Mouse (Mus musculus): Measurements from ENCODE around the gene 1110059E24Rik. TPM values are rescaled to one million over a fixed set of nuclear protein-coding genes. Genes with fewer than 3 reads are reported as not detected.

The 1110059E24Rik gene
- total RNA-seq, 1 experiment from 2014 or later = 172 TPM

- ATAC-seq (ENCODE audit: extremely low read depth, insufficient number of reproducible peaks, low FRiP score, poor library complexity, severe bottlenecking) = no peak
Measured at GRCm38 (mm10) chr19:21585868-21586267, 66.9 kb downstream of the 1110059E24Rik start.

GRCm38 (mm10) chr19:21583986-21584385 is 68.8 kb downstream of the 1110059E24Rik start:
- ATAC-seq (ENCODE audit: extremely low read depth, insufficient number of reproducible peaks, low FRiP score, poor library complexity, severe bottlenecking) = no peak

DNA sequence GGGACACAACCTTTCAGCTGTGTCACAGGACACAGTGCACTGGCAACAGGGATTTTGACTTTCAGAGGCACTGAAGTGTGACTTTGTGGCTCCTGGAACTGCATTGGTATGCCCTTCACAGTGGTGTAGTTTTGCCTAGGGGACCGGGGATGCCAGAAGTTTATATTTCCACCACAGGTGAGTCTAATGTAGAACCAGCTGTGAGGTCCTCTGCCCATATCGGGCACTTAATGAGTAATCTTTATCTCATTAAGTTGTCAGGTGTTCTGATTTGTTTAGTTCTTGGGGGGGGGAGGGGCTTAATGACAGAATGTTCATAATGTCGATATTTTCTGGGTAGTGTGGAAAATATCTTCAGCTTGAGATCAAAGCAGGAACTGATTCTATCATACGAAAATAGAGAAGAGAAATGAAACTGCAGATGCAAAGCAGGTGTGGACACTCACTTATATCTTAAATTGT is 69.2 kb downstream of the 1110059E24Rik start:
- ATAC-seq (ENCODE audit: extremely low read depth, insufficient number of reproducible peaks, low FRiP score, poor library complexity, severe bottlenecking) = peak; percentile 73

GRCm38 (mm10) chr19:21581404-21581803 is 71.4 kb downstream of the 1110059E24Rik start:
- ATAC-seq (ENCODE audit: extremely low read depth, insufficient number of reproducible peaks, low FRiP score, poor library complexity, severe bottlenecking) = no peak

DNA sequence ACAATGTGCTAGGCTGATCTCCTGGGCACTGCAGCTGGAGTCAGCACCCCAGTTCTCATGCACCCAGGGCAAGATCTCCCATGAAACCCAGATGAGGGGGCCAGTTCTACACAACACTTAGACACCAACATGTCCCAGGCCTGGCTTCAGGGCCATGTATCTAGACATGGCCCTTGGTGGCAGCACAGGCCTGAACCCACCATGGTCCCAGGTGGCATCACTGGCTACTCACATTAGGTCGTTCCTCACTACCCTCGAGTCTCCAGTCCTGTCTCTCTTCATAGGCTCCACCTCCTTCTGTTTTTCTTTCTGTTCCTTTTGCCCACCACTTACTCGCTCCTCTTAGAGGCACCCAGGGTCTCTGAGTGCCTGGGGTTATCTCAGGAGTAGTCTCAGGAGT is 72.9 kb downstream of the 1110059E24Rik start:
- ATAC-seq (ENCODE audit: extremely low read depth, insufficient number of reproducible peaks, low FRiP score, poor library complexity, severe bottlenecking) = no peak

DNA sequence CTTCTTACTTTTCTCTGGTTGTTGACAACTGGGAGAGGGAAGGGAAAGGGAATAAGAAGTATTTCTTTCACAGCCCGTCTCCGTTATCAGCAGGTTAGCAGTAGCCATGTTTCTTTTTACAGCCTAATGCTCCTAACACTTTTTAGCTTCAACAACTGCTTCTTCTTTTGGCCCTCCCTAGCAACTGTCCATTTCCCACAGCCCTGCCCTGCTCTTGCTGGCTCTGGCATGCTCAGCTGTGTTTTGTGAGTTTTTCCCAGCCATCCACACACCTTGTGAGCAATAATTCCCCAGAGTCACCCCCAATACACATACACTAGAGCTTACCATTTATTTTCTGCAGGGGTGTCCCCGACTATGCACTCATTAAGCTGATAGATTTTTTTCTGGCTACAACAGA is 75.3 kb downstream of the 1110059E24Rik start:
- ATAC-seq (ENCODE audit: extremely low read depth, insufficient number of reproducible peaks, low FRiP score, poor library complexity, severe bottlenecking) = no peak

DNA sequence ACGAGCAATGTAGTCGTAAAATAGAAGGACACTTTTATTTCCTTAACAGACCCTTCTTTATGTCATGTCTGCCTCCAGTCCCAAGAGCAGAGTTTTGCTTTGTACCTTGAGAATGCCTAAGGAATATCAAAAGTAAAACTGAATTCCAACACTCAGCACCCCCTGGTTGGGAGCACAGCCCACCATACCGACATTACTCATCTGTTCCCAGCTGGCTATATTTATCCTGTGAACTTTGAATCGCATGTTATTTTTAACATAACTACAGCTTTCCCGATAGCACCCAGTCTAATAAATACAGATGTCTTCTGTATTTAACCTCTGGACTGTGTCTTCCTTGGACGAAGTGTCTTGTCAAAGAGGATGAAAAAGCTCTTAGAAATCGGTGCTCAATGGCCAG is 80.8 kb downstream of the 1110059E24Rik start:
- no peak for ATAC-seq (ENCODE audit: extremely low read depth, insufficient number of reproducible peaks, low FRiP score, poor library complexity, severe bottlenecking)

GRCm38 (mm10) chr19:21571223-21571980 is 81.4 kb downstream of the 1110059E24Rik start:
- ATAC-seq (ENCODE audit: extremely low read depth, insufficient number of reproducible peaks, low FRiP score, poor library complexity, severe bottlenecking) = peak; percentile 90

DNA sequence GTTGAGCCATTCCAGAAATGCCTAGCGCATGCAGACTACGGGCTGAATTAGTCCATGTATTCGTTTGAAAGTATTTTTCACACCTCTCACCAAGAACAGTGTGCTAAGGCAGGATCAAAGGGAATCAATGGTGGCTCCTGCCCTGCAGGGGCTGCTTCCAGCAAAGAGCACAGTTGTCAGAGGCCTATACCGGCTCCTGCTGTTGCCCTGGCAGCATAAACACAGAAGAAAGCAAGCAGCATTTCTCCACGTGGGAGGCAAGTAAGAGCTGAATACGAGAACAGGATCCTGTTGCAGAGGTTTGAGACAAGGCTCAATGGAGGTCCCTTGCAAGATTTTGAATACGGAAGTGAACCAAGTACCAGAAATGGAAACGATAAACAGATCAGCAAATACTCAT is 82.0 kb downstream of the 1110059E24Rik start:
- no peak for ATAC-seq (ENCODE audit: extremely low read depth, insufficient number of reproducible peaks, low FRiP score, poor library complexity, severe bottlenecking)

GRCm38 (mm10) chr19:21568528-21569185 is 84.1 kb downstream of the 1110059E24Rik start:
- ATAC-seq (ENCODE audit: extremely low read depth, insufficient number of reproducible peaks, low FRiP score, poor library complexity, severe bottlenecking) = no peak

DNA sequence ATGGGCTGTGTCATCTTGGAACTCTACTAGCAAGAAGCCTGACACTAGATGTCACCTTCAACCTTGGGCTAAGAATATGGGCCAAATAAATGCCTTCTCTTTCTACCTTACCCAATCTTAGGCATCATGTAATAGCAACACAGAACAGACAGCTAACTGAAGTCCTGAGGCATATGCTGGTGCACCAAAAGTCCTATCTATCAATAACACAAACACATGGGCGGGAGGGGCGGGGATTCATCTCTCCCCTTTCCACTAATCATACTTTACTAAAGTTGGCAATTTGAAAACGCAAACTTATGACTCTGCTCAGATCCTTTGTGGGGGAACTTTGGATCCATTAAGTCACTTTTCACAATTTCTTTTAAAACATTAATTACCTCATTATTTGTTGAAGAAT is 84.8 kb downstream of the 1110059E24Rik start:
- no peak for ATAC-seq (ENCODE audit: extremely low read depth, insufficient number of reproducible peaks, low FRiP score, poor library complexity, severe bottlenecking)

- no peak for ATAC-seq (ENCODE audit: extremely low read depth, insufficient number of reproducible peaks, low FRiP score, poor library complexity, severe bottlenecking)
Measured at GRCm38 (mm10) chr19:21566484-21566883, 86.3 kb downstream of the 1110059E24Rik start.

GRCm38 (mm10) chr19:21564461-21564797 is 88.3 kb downstream of the 1110059E24Rik start:
- no peak for ATAC-seq (ENCODE audit: extremely low read depth, insufficient number of reproducible peaks, low FRiP score, poor library complexity, severe bottlenecking)

DNA sequence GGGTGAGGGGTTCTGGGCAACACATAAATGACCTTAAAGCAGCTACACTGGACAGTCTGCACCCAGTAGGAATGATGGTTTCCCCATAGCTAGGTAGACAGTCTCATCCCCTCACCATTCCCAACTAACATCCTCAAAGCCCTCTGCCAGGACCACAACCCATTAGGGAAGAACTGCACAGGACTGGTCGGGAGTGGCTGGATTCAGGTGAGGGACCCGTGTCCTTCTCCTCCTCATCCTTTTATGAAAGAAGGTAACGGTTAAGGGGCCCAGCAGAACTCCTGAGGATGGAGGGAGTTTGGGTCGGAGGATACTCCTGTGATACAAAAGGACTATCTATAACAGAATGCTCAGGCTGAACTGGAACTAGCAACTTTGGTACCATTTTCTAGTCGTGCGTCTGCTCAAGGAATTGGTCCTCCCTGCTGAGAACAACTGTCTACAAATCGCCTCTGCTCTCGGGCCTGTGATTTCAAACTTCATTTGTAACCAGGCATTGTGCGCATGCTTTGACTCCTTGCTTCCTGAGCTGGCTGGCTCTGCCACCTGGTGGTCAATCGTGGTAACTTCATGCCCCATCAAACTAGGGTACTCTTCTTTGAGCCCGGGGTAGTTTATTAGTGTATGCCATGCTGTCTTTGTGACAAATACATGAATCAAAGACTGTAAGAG is 88.9 kb downstream of the 1110059E24Rik start:
- peak; percentile 93 for ATAC-seq (ENCODE audit: extremely low read depth, insufficient number of reproducible peaks, low FRiP score, poor library complexity, severe bottlenecking)

DNA sequence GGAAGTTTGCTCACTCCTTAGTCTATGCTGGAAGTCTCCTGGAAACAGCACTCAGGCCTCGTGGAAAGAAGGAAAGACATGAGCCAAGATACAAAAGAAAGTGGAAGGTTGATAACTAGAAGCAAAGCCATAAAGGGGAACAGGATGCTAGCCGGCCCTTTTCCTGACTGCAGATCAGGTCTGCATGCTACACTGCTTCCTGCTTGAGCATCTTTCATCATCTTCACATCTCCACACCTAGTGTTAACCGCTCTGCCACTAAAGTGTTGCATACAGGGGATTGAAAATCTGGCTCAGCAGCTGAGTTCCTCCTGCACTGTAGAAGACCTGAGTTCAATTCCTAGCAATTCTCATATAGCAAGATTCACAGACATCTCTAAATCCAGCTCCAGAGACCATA is 89.8 kb downstream of the 1110059E24Rik start:
- no peak for ATAC-seq (ENCODE audit: extremely low read depth, insufficient number of reproducible peaks, low FRiP score, poor library complexity, severe bottlenecking)

- no peak for ATAC-seq (ENCODE audit: extremely low read depth, insufficient number of reproducible peaks, low FRiP score, poor library complexity, severe bottlenecking)
Measured at GRCm38 (mm10) chr19:21552801-21553200, 100.0 kb downstream of the 1110059E24Rik start.

DNA sequence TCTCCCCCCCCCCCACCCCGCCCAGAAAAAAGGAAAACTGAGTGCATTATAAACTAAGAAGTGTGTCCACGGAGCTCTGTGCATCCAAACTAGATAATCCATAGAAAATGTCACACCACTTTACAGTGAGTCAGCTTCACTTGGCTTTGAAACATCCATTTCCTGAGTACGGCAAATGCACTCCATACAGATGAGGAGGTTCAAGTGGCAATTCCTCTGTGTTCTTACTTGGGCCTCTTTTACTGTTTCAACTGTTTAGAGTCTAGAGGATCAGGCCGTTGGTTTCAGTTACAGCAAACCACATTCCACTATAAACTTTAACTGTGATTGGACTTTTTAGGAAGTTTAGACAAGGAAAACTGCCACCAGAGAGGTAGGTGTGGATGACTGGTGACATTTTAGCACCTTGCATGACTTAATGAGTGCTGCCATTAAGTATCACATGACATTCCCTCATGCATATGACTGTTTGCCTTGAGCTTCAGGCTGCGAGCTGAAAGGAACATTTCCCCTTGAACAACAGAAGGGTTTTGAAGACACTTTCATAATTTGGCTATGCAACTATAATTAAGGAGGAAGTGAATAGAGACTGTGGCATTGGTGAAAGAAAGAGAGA is 100.7 kb downstream of the 1110059E24Rik start:
- no peak for ATAC-seq (ENCODE audit: extremely low read depth, insufficient number of reproducible peaks, low FRiP score, poor library complexity, severe bottlenecking)

- no peak for ATAC-seq (ENCODE audit: extremely low read depth, insufficient number of reproducible peaks, low FRiP score, poor library complexity, severe bottlenecking)
Measured at GRCm38 (mm10) chr19:21549713-21550112, 103.1 kb downstream of the 1110059E24Rik start.

DNA sequence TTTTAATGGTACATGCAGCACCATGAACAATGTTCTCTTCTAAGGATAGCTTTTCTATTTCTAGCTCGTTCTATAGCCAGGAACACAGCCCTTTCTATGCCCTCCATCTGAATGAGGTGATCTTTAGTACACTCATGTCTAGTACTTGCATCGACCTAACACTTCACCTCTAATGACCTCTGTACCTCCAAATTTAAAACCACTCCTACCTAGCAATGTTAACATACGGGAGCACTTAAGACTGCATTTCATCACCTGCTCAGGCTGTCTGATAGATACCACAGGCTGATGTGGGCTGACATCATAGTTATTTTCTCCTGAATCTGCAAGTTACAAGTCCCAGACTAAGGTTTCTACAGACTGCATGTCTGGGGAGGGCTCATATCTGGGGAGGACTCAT is 103.8 kb downstream of the 1110059E24Rik start:
- ATAC-seq (ENCODE audit: extremely low read depth, insufficient number of reproducible peaks, low FRiP score, poor library complexity, severe bottlenecking) = no peak

GRCm38 (mm10) chr19:21537125-21537524 is 115.7 kb downstream of the 1110059E24Rik start:
- ATAC-seq (ENCODE audit: extremely low read depth, insufficient number of reproducible peaks, low FRiP score, poor library complexity, severe bottlenecking) = no peak

All from neutrophil, adult 5-6 weeks (primary cell).